Mouse (Mus musculus) skeletal muscle tissue, adult 2 months (tissue): ENCODE data around the gene Acap3.

ENCODE experiments used
- DNase-seq: peaks from one replicate; pipeline ENCODE4 v3.0.0-alpha.2; 2012; ENCODE audit warnings: low read depth, low spot score

The Acap3 gene

DNA sequence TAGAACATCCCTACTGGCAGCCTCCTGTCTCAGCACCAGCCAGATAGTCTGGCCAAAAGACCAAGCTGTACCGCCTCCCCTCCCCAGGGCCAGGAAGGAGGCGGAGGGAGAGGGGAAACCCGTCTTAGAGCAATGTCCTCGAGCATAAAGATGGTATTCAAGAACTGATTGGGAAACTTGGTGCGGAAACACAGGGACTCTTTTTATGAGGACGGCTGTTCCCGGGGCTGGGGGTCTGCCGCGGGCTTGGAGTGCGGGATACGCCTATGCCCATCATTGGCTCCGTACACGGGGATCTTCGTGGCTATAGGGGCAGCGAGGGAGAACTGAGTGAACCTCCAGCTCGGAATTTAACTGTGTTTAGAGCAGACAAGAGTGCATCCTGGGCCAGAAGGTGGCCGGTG, 51.4 kb downstream of the Acap3 start:
- DNase-seq, result peak; percentile 58

DNA sequence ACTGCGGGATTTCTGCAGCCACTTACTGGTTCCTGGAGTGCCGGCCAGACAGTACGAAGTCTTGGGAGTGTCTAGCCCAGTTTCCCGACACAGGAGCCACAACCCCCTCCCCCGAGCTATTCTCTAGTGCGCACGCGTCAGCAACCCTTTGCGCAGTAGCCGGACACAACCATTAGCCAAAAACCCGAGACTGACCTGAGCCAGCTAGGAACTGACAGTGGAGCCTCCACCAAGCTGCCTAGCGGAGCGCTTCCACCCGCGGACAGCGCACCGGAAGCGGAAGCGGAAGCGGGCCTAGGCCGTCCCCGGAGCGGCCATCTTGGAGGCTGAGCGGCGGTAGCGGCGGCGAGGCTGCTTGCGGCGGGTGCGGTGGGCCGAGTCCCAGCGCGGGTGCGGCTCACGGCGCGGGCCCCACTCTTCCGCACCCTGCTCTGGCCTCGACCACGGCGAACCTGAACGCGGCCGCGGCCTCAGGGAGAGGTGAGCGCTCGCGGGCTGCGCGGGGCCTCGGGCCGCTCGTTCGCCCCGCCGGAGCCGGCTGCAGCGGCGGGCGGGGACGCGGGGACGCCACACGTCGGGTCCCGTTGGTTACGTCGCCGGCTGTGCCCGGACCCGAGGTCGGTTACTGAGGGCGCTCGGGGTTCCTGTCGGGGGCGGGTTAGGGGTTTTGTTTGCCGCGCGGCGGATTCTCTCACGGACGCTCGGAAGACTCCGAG, 52.1 kb downstream of the Acap3 start, which contains the start of gene Ube2j2:
Gene Ube2j2 (plus strand): TSS at position 298 of the 716 bp plus-strand sequence.
- peak; percentile 97 for DNase-seq

- DNase-seq, result no peak
Measured at GRCm38 (mm10) chr4:155944271-155944670, 52.6 kb downstream of the Acap3 start.

- no peak for DNase-seq
Measured at GRCm38 (mm10) chr4:155947094-155947493, 55.5 kb downstream of the Acap3 start.

DNA sequence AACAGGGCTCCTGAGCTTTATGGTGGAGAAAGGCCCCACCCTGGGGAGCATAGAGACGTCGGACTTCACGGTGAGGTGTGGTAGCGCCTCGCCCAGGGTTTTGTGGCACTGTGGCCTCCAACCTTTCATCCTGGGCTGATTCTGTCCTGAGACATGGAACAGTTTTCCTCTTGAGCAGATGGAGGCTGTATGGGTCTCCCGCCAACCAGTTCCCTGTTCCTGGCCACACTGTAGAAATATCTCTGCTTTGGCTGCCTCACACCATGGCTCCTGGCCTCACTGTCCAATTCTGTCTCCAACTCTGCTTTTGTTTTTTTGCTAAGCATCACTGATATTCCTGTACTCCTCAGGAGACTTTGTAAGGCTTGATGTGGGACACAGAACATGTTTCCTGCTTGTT, 63.9 kb downstream of the Acap3 start:
- no peak for DNase-seq
